Mouse (Mus musculus): ENCODE data around the gene Gcc1.

The Gcc1 gene

GRCm38 (mm10) chr6:28385169-28385568 lies 43.0 kb downstream of the Gcc1 start:
- in situ Hi-C loops (cut with MboI; ENCODE audit: low pct_unique_long_range_greater_than_20kb in 1 of 2, low sequenced_read_pairs in 2 of 2, unreplicated experiment in 1 of 2) = loop anchor here in 1 of 2 experiments (25.0 kb wide), 1 partner anchor 723 kb away; no protein-coding TSS in a partner anchor

- in situ Hi-C loops (cut with MboI; ENCODE audit: low pct_unique_long_range_greater_than_20kb in 1 of 2, low sequenced_read_pairs in 2 of 2, unreplicated experiment in 1 of 2) = loop anchor here in 1 of 2 experiments (25.0 kb wide), 1 partner anchor 720 kb away; no protein-coding TSS in a partner anchor
Measured at GRCm38 (mm10) chr6:28381983-28382382, 46.2 kb downstream of the Gcc1 start.

GRCm38 (mm10) chr6:28369966-28370683 lies 58.1 kb downstream of the Gcc1 start:
- in situ Hi-C loops (cut with MboI; ENCODE audit: low pct_unique_long_range_greater_than_20kb in 1 of 2, low sequenced_read_pairs in 2 of 2, unreplicated experiment in 1 of 2) = no loop called here

- in situ Hi-C loops (cut with MboI; ENCODE audit: low pct_unique_long_range_greater_than_20kb in 1 of 2, low sequenced_read_pairs in 2 of 2, unreplicated experiment in 1 of 2) = no loop called here
Measured at GRCm38 (mm10) chr6:28367575-28367974, 60.6 kb downstream of the Gcc1 start.
